Mouse (Mus musculus) heart, embryonic 11.5 days (tissue): ENCODE results near the gene Gfra1. TPM values are rescaled to one million over a fixed set of nuclear protein-coding genes. Genes with fewer than 3 reads are reported as not detected.

Experiments
- ATAC-seq: fragments of 200-750 bp; cut with Nextera tagmentation; replicated peaks from 2 replicates; pipeline ENCODE4 v1.8.0; 2017; ENCODE audit warnings: moderate library complexity; ENCODE audit not compliant: insufficient number of reproducible peaks, low FRiP score, low TSS enrichment
- H3K27ac ChIP-seq: fragments of 300-500 bp; sonication (generic); 2 replicates; pipeline ENCODE4 v1.5.1; 2014; ENCODE audit warnings: mild to moderate bottlenecking, low read depth, low read length
- H3K27me3 ChIP-seq: fragments of 300-500 bp; sonication (generic); 2 replicates; pipeline ENCODE4 v1.6.1; 2014; ENCODE audit warnings: mild to moderate bottlenecking, low read length, mixed read lengths; ENCODE audit not compliant: control insufficient read depth, insufficient read depth
- H3K36me3 ChIP-seq: fragments of 300-500 bp; sonication (generic); 2 replicates; pipeline ENCODE4 v1.6.1; 2014; ENCODE audit warnings: mild to moderate bottlenecking, low read length, moderate library complexity, mixed read lengths; ENCODE audit not compliant: control insufficient read depth, insufficient read depth
- H3K4me1 ChIP-seq: fragments of 300-500 bp; sonication (generic); 2 replicates; pipeline ENCODE4 v1.6.1; 2014; ENCODE audit warnings: low read length; ENCODE audit not compliant: control insufficient read depth, insufficient read depth
- H3K4me2 ChIP-seq: fragments of 300-500 bp; sonication (generic); 2 replicates; pipeline ENCODE4 v1.6.1; 2014; ENCODE audit warnings: mild to moderate bottlenecking, moderate library complexity
- H3K4me3 ChIP-seq: fragments of 300-500 bp; sonication (generic); 2 replicates; pipeline ENCODE4 v1.5.1; 2014; ENCODE audit warnings: low read depth, low read length
- H3K9ac ChIP-seq: fragments of 300-500 bp; sonication (generic); 2 replicates; pipeline ENCODE4 v1.6.1; 2014; ENCODE audit warnings: mild to moderate bottlenecking, low read depth, low read length, moderate library complexity
- H3K9me3 ChIP-seq: fragments of 300-500 bp; sonication (generic); replicated peaks from 2 replicates; pipeline ENCODE4 v1.6.1; 2016; ENCODE audit warnings: low read length; ENCODE audit not compliant: control insufficient read depth
- WGBS: fragments of 180-500 bp; shearing (Covaris S2); extraction: QIAGEN DNeasy Blood & Tissue Kit; methylation state at CpG from one replicate; pipeline ENCODE4 v1.1.7; 2014; ENCODE audit not compliant: insufficient replicate concordance; 5-methylcytosine and 5-hydroxymethylcytosine counted together
- polyA plus RNA-seq: library from polyadenylated mRNA; unstranded; fragments of >200 nt; fragmentation: Nextera tagmentation; extraction: Ambion mirVana; gene quantifications from 2 replicates; pipeline ENCODE4 v1.2.1, GENCODE M21; 2014

Gfra1 gene
- 3.8 and 4.3 TPM in 2 replicates for polyA plus RNA-seq

DNA sequence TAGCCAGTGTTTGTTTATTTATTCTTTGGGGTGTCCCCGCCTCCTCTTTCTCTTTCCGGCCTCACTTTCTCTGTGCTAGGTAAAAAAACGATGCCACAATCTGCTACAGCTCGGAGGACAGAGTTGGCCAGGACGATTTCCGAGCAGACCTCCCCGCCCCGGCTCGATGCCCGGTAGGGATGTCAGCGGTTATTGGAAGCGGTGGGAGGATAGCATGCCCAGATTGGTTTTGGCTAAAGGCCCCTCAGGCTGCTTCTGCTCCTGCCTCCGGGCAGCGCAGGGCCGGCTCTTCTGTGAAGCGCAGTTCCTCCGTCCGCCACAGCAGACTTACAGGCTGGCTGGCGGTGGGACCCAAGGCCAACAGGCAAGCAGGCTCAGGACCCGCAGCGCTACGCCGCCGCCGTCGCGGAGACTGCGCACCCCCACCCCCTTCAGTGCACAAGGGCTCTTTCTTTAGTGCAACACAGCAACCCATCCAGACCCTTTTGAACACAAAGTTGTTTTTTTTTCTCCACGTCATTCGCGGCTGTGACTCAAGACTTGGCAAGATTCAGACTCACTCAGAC lies at the start of gene Gfra1:
Gfra1 (minus strand) TSS at position 414 of the 566 bp plus-strand sequence.
- peak; percentile 43; the same call in 1 of the 2 replicates for ATAC-seq
- peak within 1 kb of the TSS; percentile 99 for H3K4me2 ChIP-seq
- no peak within 1 kb of the TSS for H3K27ac ChIP-seq
- 2% methylated on average over 31 of the region's 31 CpGs for WGBS
- H3K9ac ChIP-seq = peak within 1 kb of the TSS; percentile 46; the same call in 1 of the 2 replicates
- H3K4me3 ChIP-seq = peak within 1 kb of the TSS; percentile 55
- peaks cover 51% of the 10 kb centered on the region for H3K27me3 ChIP-seq
- peaks cover 26% of the 10 kb centered on the region for H3K4me1 ChIP-seq
- no peaks in the 10 kb centered on the region for H3K9me3 ChIP-seq
- H3K36me3 ChIP-seq = no peaks in the 10 kb centered on the region

DNA sequence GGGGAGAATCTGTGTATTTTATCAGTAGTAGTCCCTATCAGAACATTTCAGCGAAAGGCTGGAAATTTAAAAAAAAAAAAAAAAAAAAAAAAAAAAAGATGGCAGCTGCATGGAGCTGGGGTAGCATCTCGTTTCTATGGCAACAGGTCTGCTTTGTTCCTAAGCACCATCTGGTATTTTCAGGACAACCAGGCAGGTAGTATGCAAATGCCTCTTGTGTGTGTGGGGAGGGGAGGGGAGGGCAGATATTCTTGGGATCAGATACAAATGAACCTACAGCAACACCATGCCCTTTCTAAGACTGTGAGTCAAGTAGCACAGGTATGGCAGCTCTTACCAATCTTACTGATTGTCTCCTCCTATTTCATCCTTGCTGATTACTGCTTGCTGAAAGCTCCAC lies 44.3 kb upstream of the Gfra1 start:
- Histone ChIP-seq H3K4me2 (no peak overlapping the region), H3K27ac (no peak overlapping the region), H3K9me3 (no peaks in the 10 kb centered on the region), H3K36me3 (no peaks in the 10 kb centered on the region), H3K9ac (no peak overlapping the region), H3K4me1 (0 out of 2 replicates have a peak, but pooled peaks cover 3% of the 10 kb centered on the region), H3K27me3 (no peaks in the 10 kb centered on the region), H3K4me3 (no peak overlapping the region)
- 84% methylated on average over 2 of the region's 2 CpGs for whole genome bisulfite sequencing
- no peak for ATAC-seq

DNA sequence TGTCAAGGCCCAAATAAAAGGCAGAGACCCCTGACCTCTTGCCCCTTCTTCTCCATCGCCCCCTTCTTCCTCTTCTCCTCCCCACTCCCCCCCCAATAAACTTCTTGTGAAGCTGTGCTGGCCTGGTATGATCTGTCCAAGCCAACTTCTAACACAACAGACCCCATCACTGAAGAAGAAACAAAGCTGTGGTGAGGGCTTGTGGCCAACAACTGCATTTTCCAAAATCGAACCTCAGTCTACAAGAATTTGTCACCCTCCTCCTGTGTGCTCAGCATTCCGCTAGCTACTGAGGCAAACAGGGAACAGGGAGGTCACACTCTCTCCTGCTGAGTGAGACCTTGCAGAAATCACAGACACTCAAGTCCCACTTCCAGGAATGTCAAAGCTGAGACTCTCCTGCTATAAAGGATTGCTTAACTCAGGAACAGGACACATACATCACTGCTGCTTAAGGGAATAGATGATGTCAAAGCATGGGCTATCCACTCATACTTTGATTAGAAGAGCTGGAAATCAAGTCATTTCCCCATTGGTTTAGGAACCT lies 43.8 kb upstream of the Gfra1 start:
- Histone ChIP-seq H3K4me1 (0 out of 2 replicates have a peak, but pooled peaks cover 3% of the 10 kb centered on the region), H3K9ac (no peak overlapping the region), H3K4me3 (no peak overlapping the region), H3K27ac (no peak overlapping the region), H3K27me3 (no peaks in the 10 kb centered on the region), H3K4me2 (no peak overlapping the region), H3K9me3 (no peaks in the 10 kb centered on the region), H3K36me3 (no peaks in the 10 kb centered on the region)
- 52% methylated on average over 3 of the region's 3 CpGs for WGBS
- no peak for ATAC-seq

DNA sequence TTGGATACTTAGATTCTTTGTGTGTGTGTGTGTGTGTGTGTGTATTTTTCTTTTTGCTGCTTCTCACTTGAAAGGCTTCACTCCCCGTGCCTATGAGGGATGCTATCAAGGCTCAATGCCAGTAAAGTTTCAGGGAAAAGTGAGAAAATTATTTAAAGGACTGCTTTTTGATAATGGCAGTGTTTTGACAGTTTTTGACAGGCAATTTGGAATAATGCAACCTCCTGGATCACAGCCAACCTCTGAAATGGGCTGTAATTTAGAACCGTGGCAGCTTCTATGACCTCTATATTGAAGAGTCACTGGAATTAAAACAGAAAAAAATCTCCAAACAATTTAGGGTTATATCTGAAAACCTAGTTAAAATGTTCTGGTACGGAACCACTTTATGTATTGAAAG lies 41.4 kb upstream of the Gfra1 start:
- WGBS = 67% methylated on average over 3 of the region's 3 CpGs
- H3K4me2 ChIP-seq = no peak overlapping the region
- no peak overlapping the region for H3K9ac ChIP-seq

DNA sequence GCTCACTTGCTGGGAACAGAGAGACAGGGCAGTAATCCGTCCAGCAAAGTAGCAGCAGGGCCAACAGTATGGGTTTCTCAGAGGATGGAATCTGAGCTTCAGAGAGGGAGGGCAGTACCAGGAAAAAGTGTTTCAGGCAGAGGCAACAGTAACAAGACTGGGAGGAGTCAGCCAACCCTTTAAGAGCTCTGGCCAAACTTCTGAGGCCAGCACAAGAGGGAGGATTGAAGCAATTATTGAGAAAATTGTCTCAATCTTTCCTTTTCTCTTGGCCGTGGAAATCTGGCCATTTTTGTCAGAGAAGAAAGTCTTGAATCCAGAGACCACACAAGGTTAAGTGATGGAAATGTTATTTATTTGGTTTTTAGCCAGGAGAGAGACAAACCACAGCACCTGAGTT lies 31.0 kb upstream of the Gfra1 start:
- H3K9me3 ChIP-seq = no peaks in the 10 kb centered on the region
- no peaks in the 10 kb centered on the region for H3K36me3 ChIP-seq
- no peaks in the 10 kb centered on the region for H3K27me3 ChIP-seq
- no peak for ATAC-seq
- H3K4me2 ChIP-seq = no peak overlapping the region
- H3K9ac ChIP-seq = no peak overlapping the region
- WGBS = 55% methylated on average over 2 of the region's 2 CpGs
- H3K4me3 ChIP-seq = no peak overlapping the region
- no peaks in the 10 kb centered on the region for H3K4me1 ChIP-seq
- H3K27ac ChIP-seq = no peak overlapping the region

More for the DNA sequence above, 41.4 kb upstream of the Gfra1 start:
- no peak for ATAC-seq
- Histone ChIP-seq H3K4me3 (no peak overlapping the region), H3K36me3 (no peaks in the 10 kb centered on the region), H3K4me1 (0 out of 2 replicates have a peak, but pooled peaks cover 3% of the 10 kb centered on the region), H3K27ac (no peak overlapping the region), H3K9me3 (no peaks in the 10 kb centered on the region), H3K27me3 (no peaks in the 10 kb centered on the region)

DNA sequence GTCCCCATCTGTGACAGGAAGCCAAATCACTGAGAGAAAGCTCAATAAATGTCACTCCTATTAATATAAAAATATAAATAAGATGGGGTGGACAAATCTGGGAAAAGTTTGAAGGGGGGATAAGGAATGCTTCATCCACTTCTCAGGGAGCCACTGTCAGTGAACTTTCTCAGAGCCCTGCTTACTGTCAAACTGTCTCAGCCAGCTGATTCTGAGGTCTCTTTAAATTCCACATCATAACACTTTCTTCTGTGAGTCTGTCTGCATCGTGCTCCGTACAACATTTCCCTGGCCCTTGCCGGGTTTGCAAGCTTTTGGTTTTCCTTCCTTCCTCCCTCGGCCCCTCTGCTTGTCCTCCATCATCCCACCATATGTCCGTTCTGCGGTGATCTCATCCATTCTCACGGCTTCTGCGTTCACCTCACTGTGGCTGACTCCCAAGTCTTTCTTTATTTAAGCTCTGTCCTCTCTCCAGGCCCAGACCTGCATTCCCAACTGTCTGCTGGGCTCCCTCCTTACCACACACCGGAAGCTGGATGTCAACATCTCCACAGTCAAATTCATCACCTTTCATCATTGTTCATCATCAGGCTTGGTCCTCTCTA lies 26.8 kb upstream of the Gfra1 start:
- Histone ChIP-seq H3K27ac (no peak overlapping the region), H3K9me3 (no peaks in the 10 kb centered on the region; the same call in 1 of the 2 replicates), H3K4me2 (no peak overlapping the region), H3K4me3 (no peak overlapping the region), H3K9ac (no peak overlapping the region), H3K4me1 (no peaks in the 10 kb centered on the region), H3K27me3 (no peaks in the 10 kb centered on the region), H3K36me3 (no peaks in the 10 kb centered on the region)
- no peak for ATAC-seq
- 64% methylated on average over 9 of the region's 9 CpGs for WGBS

DNA sequence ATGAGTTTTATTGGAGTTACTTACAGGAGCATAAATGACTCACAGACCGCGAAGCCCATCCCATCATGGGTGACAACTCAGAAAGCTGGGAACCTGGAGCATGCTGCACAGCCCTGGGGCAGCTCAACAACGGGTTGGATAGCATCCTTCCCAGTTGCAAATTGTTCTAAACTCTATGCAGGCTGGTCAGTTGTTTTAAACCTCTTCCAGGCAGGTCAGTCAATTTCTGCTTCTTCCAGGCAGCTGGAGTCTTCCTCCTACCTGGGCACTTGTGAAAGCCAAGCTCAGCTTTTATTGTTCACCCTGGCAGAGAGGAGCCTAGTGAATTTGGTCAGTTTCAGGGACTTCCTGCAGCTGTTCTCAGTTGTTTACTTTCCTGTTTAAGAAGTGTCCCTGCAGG lies 18.5 kb upstream of the Gfra1 start:
- H3K36me3 ChIP-seq = no peaks in the 10 kb centered on the region
- no peak overlapping the region for H3K4me2 ChIP-seq
- no peaks in the 10 kb centered on the region for H3K9me3 ChIP-seq
- no peak for ATAC-seq
- no peak overlapping the region for H3K4me3 ChIP-seq
- no peaks in the 10 kb centered on the region for H3K27me3 ChIP-seq
- no peak overlapping the region for H3K27ac ChIP-seq
- no peaks in the 10 kb centered on the region for H3K4me1 ChIP-seq
- H3K9ac ChIP-seq = no peak overlapping the region
- WGBS = 80% methylated on average over 3 of the region's 3 CpGs

DNA sequence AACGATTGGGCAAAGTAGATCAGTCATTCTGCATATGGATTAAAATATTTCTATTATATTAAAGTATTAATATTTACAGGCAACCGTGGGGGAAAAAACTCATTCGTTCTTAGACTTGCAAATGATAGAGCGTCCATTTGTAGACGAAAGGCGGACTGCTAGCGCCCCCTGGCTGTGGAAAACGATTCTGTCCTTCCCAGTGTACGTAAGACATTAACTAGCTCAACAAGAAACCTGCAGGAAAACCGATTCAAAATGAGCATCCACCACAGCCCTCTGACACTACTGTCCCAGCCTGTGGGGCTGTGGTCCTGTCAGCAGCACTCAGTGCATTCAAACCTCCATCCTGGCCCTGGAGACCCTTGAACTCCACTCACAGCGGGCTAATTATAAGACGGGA lies 13.7 kb upstream of the Gfra1 start:
- no peak for ATAC-seq
- 21% methylated on average over 12 of the region's 12 CpGs for WGBS
- Histone ChIP-seq H3K36me3 (no peaks in the 10 kb centered on the region), H3K4me2 (no peak overlapping the region), H3K9me3 (0 out of 2 replicates have a peak, but pooled peaks cover 3% of the 10 kb centered on the region), H3K4me3 (no peak overlapping the region), H3K27me3 (no peaks in the 10 kb centered on the region), H3K27ac (no peak overlapping the region), H3K9ac (no peak overlapping the region), H3K4me1 (no peaks in the 10 kb centered on the region)
